In genomic region chr6:41111829-41112228, GRCm38 (mm10) we compare ENCODE assay signal across 17 mouse cellular contexts.
"Had no signal": no experiment of that assay in that cellular context is flagged by ENCODE, and none has a peak within 500 bp of the region (broad histone marks: within the 10 kb centered on the region; RNA-seq: fewer than 3 reads in every experiment).

No protein-coding gene starts in this region.

- H3K4me1 ChIP-seq: lung, embryonic 15.5 days; midbrain, embryonic 12.5 days; neural tube, embryonic 12.5 days had no signal

- H3K4me3 ChIP-seq: liver, embryonic 15.5 days; lung, embryonic 15.5 days; megakaryocyte, embryonic 14.5 days; midbrain, embryonic 12.5 days; neural tube, embryonic 12.5 days had no signal

- H3K36me3 ChIP-seq: liver, embryonic 15.5 days; lung, embryonic 15.5 days; midbrain, embryonic 12.5 days; neural tube, embryonic 12.5 days had no signal

- H3K9me3 ChIP-seq: liver, embryonic 15.5 days; lung, embryonic 15.5 days; megakaryocyte, embryonic 14.5 days; midbrain, embryonic 12.5 days; neural tube, embryonic 12.5 days had no signal

- DNase-seq: liver, postnatal 0 days; lung, adult 2 months; lung, postnatal 14 days; lung, postnatal 36 days; midbrain, embryonic 14.5 days; right cerebral cortex, postnatal 14 days; thymus, adult 18-20 months; thymus, postnatal 14 days; thymus, postnatal 36 days had no signal

- ATAC-seq: liver, postnatal 0 days; lung, postnatal 0 days; midbrain, embryonic 16.5 days had no signal

- H3K27me3 ChIP-seq: liver, embryonic 15.5 days; lung, embryonic 15.5 days; megakaryocyte, embryonic 14.5 days; midbrain, embryonic 12.5 days; neural tube, embryonic 12.5 days had no signal

- H3K27ac ChIP-seq: liver, embryonic 15.5 days; lung, embryonic 15.5 days; macrophage; midbrain, embryonic 12.5 days; neural tube, embryonic 12.5 days had no signal
